Mouse (Mus musculus) midbrain, embryonic 16.5 days (tissue): ENCODE data around the gene 1700029J07Rik. TPM values are rescaled to one million over a fixed set of nuclear protein-coding genes. Genes with fewer than 3 reads are reported as not detected.

ENCODE experiments used
- ATAC-seq: fragments of 200-750 bp; cut with Nextera tagmentation; 2 replicates; pipeline ENCODE4 v1.8.0; 2017; ENCODE audit warnings: moderate TSS enrichment
- H3K27ac ChIP-seq: fragments of 300-500 bp; sonication (generic); 2 replicates; pipeline ENCODE4 v1.5.1; 2014; ENCODE audit warnings: mild to moderate bottlenecking, low read length, mixed read lengths
- H3K27me3 ChIP-seq: fragments of 300-500 bp; sonication (generic); 2 replicates; pipeline ENCODE4 v1.6.1; 2014; ENCODE audit warnings: low read depth, low read length, mixed read lengths; ENCODE audit not compliant: control insufficient read depth, insufficient read depth
- H3K36me3 ChIP-seq: fragments of 300-500 bp; sonication (generic); 2 replicates; pipeline ENCODE4 v1.6.1; 2014; ENCODE audit warnings: mild to moderate bottlenecking, low read length, moderate library complexity, mixed read lengths; ENCODE audit not compliant: control insufficient read depth, insufficient read depth
- H3K4me1 ChIP-seq: fragments of 300-500 bp; sonication (generic); 2 replicates; pipeline ENCODE4 v1.6.1; 2014; ENCODE audit warnings: mild to moderate bottlenecking, low read length, mixed read lengths; ENCODE audit not compliant: control insufficient read depth, insufficient read depth
- H3K4me2 ChIP-seq: fragments of 300-500 bp; sonication (generic); 2 replicates; pipeline ENCODE4 v1.6.1; 2014; ENCODE audit warnings: mild to moderate bottlenecking, low read length, mixed read lengths
- H3K4me3 ChIP-seq: fragments of 300-500 bp; sonication (generic); 2 replicates; pipeline ENCODE4 v1.5.1; 2014; ENCODE audit warnings: low read depth, mild to moderate bottlenecking, low read length, moderate library complexity, mixed read lengths
- H3K9ac ChIP-seq: fragments of 300-500 bp; sonication (generic); 2 replicates; pipeline ENCODE4 v1.6.1; 2014; ENCODE audit warnings: low read depth, low read length, mixed read lengths
- H3K9me3 ChIP-seq: fragments of 300-500 bp; sonication (generic); replicated peaks from 2 replicates; pipeline ENCODE4 v1.6.1; 2014; ENCODE audit warnings: mild to moderate bottlenecking, low read length, mixed read lengths; ENCODE audit not compliant: control insufficient read depth, poor library complexity, severe bottlenecking
- WGBS: fragments of 180-500 bp; shearing (Covaris S2); extraction: QIAGEN DNeasy Blood & Tissue Kit; methylation state at CpG from one replicate; pipeline ENCODE4 v1.1.7; 2014; 5-methylcytosine and 5-hydroxymethylcytosine counted together
- polyA plus RNA-seq: library from polyadenylated mRNA; unstranded; fragments of >200 nt; fragmentation: Nextera tagmentation; extraction: Ambion mirVana; gene quantifications from 2 replicates; pipeline ENCODE4 v1.2.1, GENCODE M21; 2015

The 1700029J07Rik gene
- polyA plus RNA-seq, 1 experiment from 2014 or later: 6.9 TPM

- no peaks in the 10 kb centered on the region for H3K27me3 ChIP-seq
- ATAC-seq: no peak
- H3K36me3 ChIP-seq: no peaks in the 10 kb centered on the region
- no peaks in the 10 kb centered on the region for H3K9me3 ChIP-seq
- no peaks in the 10 kb centered on the region for H3K4me1 ChIP-seq
- H3K27ac ChIP-seq: no peak overlapping the region
- no peak overlapping the region for H3K9ac ChIP-seq
- no peak overlapping the region for H3K4me3 ChIP-seq
- 80% methylated on average over 15 of the region's 15 CpGs for WGBS
- H3K4me2 ChIP-seq: no peak overlapping the region
Observed at GRCm38 (mm10) chr8:45918891-45919290, 56.2 kb downstream of the 1700029J07Rik start.

- Histone ChIP-seq H3K9ac (no peak overlapping the region), H3K36me3 (no peaks in the 10 kb centered on the region), H3K4me3 (no peak overlapping the region), H3K4me1 (no peaks in the 10 kb centered on the region), H3K27me3 (no peaks in the 10 kb centered on the region), H3K9me3 (no peaks in the 10 kb centered on the region), H3K4me2 (no peak overlapping the region), H3K27ac (no peak overlapping the region)
- ATAC-seq: no peak
- 81% methylated on average over 20 of the region's 20 CpGs for WGBS
Observed at GRCm38 (mm10) chr8:45917040-45917679, 57.9 kb downstream of the 1700029J07Rik start.

- Histone ChIP-seq H3K36me3 (no peaks in the 10 kb centered on the region), H3K4me2 (no peak overlapping the region), H3K4me3 (no peak overlapping the region), H3K27me3 (no peaks in the 10 kb centered on the region), H3K4me1 (no peaks in the 10 kb centered on the region), H3K27ac (no peak overlapping the region), H3K9me3 (no peaks in the 10 kb centered on the region), H3K9ac (no peak overlapping the region)
- WGBS: 83% methylated on average over 3 of the region's 3 CpGs
- ATAC-seq: no peak
Observed at GRCm38 (mm10) chr8:45916496-45916895, 58.6 kb downstream of the 1700029J07Rik start.

GRCm38 (mm10) chr8:45913707-45914106 is 61.3 kb downstream of the 1700029J07Rik start:
- Histone ChIP-seq H3K4me2 (no peak overlapping the region), H3K4me1 (no peaks in the 10 kb centered on the region), H3K9me3 (no peaks in the 10 kb centered on the region), H3K4me3 (no peak overlapping the region), H3K27ac (no peak overlapping the region), H3K27me3 (no peaks in the 10 kb centered on the region), H3K36me3 (no peaks in the 10 kb centered on the region), H3K9ac (no peak overlapping the region)
- ATAC-seq: no peak
- WGBS: 89% methylated on average over 11 of the region's 11 CpGs

GRCm38 (mm10) chr8:45906251-45906619 is 68.8 kb downstream of the 1700029J07Rik start:
- Histone ChIP-seq H3K4me1 (0 out of 2 replicates have a peak, but pooled peaks cover under 1% of the 10 kb centered on the region), H3K36me3 (no peaks in the 10 kb centered on the region), H3K4me3 (no peak overlapping the region), H3K4me2 (no peak overlapping the region), H3K27me3 (no peaks in the 10 kb centered on the region), H3K9me3 (no peaks in the 10 kb centered on the region), H3K9ac (no peak overlapping the region), H3K27ac (no peak overlapping the region)
- no peak for ATAC-seq
- WGBS: 78% methylated on average over 4 of the region's 4 CpGs

- no peak for ATAC-seq
- Histone ChIP-seq H3K4me2 (no peak overlapping the region), H3K4me1 (0 out of 2 replicates have a peak, but pooled peaks cover 3% of the 10 kb centered on the region), H3K9me3 (no peaks in the 10 kb centered on the region), H3K27me3 (no peaks in the 10 kb centered on the region), H3K27ac (no peak overlapping the region), H3K36me3 (no peaks in the 10 kb centered on the region), H3K9ac (no peak overlapping the region), H3K4me3 (no peak overlapping the region)
- 65% methylated on average over 7 of the region's 7 CpGs for WGBS
Observed at GRCm38 (mm10) chr8:45905591-45906250, 69.3 kb downstream of the 1700029J07Rik start.

GRCm38 (mm10) chr8:45903659-45904058 is 71.4 kb downstream of the 1700029J07Rik start:
- Histone ChIP-seq H3K4me2 (no peak overlapping the region), H3K9me3 (no peaks in the 10 kb centered on the region), H3K36me3 (no peaks in the 10 kb centered on the region), H3K4me1 (peaks cover 3% of the 10 kb centered on the region; the same call in 1 of the 2 replicates), H3K9ac (no peak overlapping the region), H3K4me3 (no peak overlapping the region), H3K27ac (no peak overlapping the region), H3K27me3 (no peaks in the 10 kb centered on the region)
- ATAC-seq: no peak
- 41% methylated on average over 3 of the region's 3 CpGs for WGBS

Other genes with a start within 250 kb of the 1700029J07Rik start
- 16.9 and 24.1 TPM in 2 replicates for gene Pdlim3, start 89.8 kb downstream of the 1700029J07Rik start, polyA plus RNA-seq
- 0.10 and 0.22 TPM in 2 replicates for gene Ccdc110, start 40.6 kb downstream of the 1700029J07Rik start, polyA plus RNA-seq
- 62.4 and 63.5 TPM in 2 replicates for gene Ufsp2, start 276 bp upstream of the 1700029J07Rik start, polyA plus RNA-seq
- 0.49 and 1.1 TPM in 2 replicates for gene Lrp2bp, start 24.1 kb upstream of the 1700029J07Rik start, polyA plus RNA-seq
- gene Ankrd37, start 30.5 kb upstream of the 1700029J07Rik start, polyA plus RNA-seq: 46.8 and 48.2 TPM in 2 replicates
- 29.2 and 30.4 TPM in 2 replicates for gene Cfap97, start 176.5 kb upstream of the 1700029J07Rik start, polyA plus RNA-seq
- gene Snx25, start 176.9 kb upstream of the 1700029J07Rik start, polyA plus RNA-seq: 9.3 and 10.1 TPM in 2 replicates
- gene Slc25a4, start 236.0 kb upstream of the 1700029J07Rik start, polyA plus RNA-seq: 889 and 969 TPM in 2 replicates